Mouse (Mus musculus) bone marrow, adult 2 months (tissue): Measurements from ENCODE around the gene Tmem230.

ENCODE experiments used
- CTCF ChIP-seq: fragments of 200-500 bp; IDR thresholded peaks from 2 replicates; pipeline ENCODE4 v1.5.1; 2011; ENCODE audit warnings: low read length, control low read depth; ENCODE audit not compliant: control insufficient read depth, insufficient read depth
- POLR2A ChIP-seq: fragments of 200-500 bp; IDR thresholded peaks from 2 replicates; pipeline ENCODE4 v1.6.1; 2011; ENCODE audit warnings: low read depth, mild to moderate bottlenecking, control low read depth, low read length, borderline replicate concordance; ENCODE audit not compliant: control insufficient read depth

DNA sequence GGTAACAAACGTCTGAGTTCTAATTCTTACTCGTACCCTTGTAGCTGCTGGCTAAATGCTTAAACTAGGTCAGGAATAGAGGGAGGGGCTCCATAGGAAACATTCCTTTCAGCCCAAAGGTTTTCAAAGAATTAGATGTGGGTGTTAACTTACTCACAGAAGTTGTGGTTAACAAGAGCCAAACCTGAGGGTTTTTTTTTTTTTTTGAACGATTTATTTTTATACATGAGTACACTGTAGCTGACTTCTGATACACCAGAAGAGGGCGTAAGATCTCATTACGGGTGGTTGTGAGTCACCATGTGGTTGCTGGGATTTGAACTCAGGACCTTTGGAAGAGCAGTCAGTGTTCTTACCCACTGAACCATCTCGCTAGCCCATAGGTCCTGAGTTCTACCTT is 14.6 kb upstream of the Tmem230 start:
- TF ChIP-seq POLR2A: no peak
- no peak for TF ChIP-seq CTCF
